Mouse (Mus musculus): ENCODE measurements at regions not wholly inside any gene's neighbourhood (a gene's known extent, or its start where the extent isn't known, plus 50 kb on each side); places are given as distances from the start of the nearest gene placed in this dataset.

- TF ChIP-seq CTCF (IDR thresholded peaks at IDR 0.05; ENCODE audit: low read depth) (no peak), EP300 (optimal IDR thresholded peaks at IDR 0.05) (no peak)
These were observed 158.2 kb downstream of the Sox4 start for GRCm38 (mm10) chr13:28795274-28795673.
